Mouse (Mus musculus) heart, adult 9 months (tissue): ENCODE data around the gene Gm1604a.
"Not testable (repeated sequence)": the region's sequence is repeated elsewhere in the genome, so short reads cannot be mapped to it uniquely, and the experiment has no call there.

Experiments used
- DNase-seq, 2 experiments: peaks; one replicate each; pipeline ENCODE4 v3.0.0; 2022; ENCODE audit warnings: low spot score in 2 of 2

Gene Gm1604a

GRCm38 (mm10) chr17:7068997-7069539 is 43.7 kb downstream of the Gm1604a start:
- not testable (repeated sequence) for DNase-seq

- DNase-seq, result not testable (repeated sequence)
These were observed 44.3 kb downstream of the Gm1604a start for GRCm38 (mm10) chr17:7069561-7070240.

DNA sequence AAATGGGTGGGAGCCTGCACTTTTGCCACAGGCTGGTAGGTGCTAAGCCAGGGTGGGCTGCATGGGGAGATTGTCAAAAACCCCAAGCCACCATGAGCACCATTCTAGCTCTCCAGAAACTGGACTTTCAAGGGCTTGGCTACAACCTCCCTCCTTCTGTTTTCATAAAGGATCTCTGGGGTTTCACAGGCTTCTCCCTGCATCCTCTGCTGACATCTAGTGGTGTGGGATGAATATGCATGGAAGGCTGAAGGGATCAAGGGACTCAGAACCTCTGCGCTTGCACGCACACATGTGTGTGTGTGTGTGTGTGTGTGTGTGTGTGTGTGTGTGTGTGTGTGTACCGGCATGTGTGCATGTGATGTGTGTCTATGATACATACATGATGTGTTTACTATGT is 49.1 kb downstream of the Gm1604a start:
- peak; percentile 8 to 17 for DNase-seq

DNA sequence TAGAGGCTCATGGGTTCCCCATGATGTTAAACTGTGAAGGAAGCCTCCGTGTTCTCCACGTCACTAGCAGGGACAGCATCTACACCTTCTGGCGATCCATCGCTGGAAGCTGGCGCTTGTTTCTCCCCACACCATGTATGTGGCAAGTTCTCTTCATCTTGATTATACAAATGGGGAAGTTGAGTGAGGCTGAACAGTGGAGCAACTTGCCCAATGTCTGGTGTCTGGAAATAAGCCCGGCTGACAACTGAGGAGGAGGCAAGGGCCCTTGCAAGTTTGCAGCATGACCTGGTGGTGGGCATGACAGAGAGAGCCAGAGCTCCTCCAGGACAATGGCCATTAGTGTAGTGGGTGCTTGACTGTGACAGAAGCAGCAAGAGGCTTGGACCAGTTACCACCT is 50.2 kb downstream of the Gm1604a start:
- DNase-seq, result not testable (repeated sequence)

GRCm38 (mm10) chr17:7079558-7079957 is 54.2 kb downstream of the Gm1604a start:
- DNase-seq, result peak; percentile 16 to 32

DNA sequence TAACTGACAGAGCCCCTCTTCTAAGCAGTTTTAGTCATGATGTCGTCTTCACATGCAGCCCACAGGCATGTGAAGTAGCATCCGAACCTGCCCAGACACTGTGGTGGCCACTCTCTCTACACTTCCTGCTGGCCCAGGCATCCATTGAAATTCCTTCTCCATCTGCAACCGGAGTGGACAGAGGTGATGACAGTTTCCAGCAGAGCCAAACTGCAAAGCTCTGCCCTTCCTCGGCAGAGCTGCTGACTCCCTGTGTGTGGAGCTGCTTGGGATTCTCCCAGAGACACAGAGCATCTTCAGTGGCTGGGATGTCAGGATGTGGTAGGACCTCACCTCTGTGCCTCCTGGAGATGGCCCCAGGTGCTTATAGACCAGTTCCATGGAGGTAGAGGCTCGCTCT is 59.2 kb downstream of the Gm1604a start:
- not testable (repeated sequence) for DNase-seq

- DNase-seq, result not testable (repeated sequence)
These were observed 60.3 kb downstream of the Gm1604a start for GRCm38 (mm10) chr17:7085469-7086168.

DNA sequence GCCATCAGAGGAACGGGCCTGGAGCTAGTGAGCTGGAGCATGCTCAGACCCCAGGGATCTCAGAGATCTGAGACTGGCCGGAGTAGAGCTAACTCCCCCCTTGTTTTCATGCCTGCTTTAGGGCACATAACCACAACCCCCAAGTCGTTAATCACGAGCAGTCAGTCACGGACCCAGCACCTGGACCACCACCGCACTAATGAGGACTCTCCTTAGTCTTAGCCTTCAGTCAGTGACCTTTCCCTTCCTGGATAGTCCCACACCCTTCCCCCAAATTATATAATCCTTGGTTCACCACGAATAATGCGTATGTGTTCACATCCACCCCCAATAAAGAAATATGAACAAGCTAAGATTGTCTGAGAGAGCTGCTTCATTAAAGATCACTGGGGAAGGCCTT is 61.5 kb downstream of the Gm1604a start:
- DNase-seq, result not testable (repeated sequence)

DNA sequence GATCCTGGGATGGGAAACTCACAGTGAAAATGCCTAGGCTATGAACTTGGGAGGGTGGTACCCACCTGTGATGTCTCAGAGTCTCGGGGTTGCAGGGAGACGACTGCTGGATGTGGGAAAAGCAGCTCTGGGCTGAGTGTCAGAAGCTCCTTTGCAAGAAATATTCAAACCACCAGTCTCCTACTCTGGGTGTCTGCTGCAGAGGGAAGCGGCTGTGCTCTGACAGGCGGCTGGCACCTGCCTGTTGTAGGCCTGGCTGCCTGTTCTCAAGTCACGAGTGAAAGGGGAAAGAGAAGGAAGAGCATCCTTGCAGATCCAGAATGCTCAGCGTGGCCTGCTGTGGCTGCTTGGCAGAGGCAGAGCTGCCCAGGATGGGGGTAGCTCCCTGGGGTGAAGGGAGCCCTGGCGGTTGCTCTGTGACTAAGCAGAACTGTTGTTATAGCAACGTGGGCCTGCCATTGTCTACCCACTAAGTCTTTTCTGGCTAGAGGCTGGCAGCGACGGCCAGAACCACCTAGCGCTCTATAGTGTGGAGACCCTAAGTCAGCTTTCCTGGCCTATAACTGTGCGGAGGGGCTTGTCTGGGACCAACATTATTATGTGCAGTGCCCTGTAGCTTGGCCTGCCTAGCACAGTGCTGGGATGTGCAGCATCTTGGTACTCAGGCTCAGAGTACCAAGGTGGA is 72.6 kb downstream of the Gm1604a start:
- DNase-seq, result not testable (repeated sequence)

DNA sequence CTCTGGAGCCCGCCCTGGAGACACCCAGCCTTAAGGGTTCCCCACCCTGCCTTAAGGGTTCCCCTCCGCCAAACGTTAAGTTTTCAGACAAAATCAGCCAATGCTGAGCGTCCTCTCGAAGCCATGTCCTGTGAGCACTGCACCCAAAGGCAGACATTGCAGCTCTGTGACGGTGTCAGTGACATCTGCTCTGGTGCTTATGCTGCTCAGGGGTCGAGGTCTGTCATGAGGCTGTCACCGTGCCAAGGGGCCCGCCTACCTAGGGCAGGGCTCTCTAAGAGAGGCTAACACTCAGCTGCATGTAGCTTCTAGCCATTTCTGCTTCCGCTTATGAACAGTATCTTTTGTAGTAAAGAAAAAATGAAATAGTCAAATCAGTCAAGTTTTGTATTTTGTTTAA is 73.7 kb downstream of the Gm1604a start:
- not testable (repeated sequence) for DNase-seq

- DNase-seq, result not testable (repeated sequence)
These were observed 77.6 kb downstream of the Gm1604a start for GRCm38 (mm10) chr17:7102945-7103344.

DNA sequence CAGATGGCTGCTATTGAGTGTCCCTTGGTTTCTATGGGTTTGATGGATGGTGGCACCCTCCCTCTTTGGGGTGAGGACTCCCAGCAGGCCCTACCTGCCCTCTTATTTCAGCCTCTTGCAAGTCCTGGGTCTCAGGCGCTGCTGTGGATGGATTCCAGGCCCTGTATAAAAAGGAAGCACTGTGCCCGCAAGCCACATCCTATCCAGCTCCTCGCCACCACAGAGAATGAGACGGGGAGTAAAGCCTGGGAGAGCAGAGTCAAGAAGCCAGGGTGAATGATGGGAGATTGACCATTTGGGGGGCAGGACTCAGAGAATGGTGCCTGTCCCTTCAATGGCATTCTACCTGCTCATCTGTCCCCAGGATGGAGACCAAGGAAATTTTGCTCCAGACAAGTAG is 86.3 kb downstream of the Gm1604a start:
- not testable (repeated sequence) for DNase-seq

GRCm38 (mm10) chr17:7116265-7116664 is 90.9 kb downstream of the Gm1604a start:
- not testable (repeated sequence) for DNase-seq

DNA sequence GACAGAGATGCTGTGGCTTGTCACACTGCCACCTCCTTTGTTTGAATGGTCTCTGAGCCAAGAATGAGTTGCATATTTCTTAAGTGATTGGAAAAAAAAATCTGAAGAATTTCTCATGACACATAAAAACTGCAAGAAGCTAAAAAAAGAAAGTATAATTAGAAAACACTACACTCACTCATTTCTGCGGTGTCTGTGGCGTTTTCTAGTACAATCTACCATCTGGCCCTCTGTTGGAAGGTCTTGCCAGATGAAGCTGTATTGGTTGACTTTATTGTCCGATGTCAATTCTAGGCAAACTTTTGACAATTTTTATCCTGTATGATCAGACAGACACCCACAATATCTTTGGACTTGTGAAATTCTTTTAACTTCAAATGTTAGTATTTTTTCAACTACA is 95.5 kb downstream of the Gm1604a start:
- DNase-seq, result not testable (repeated sequence)

GRCm38 (mm10) chr17:7122554-7122953 is 97.2 kb downstream of the Gm1604a start:
- DNase-seq, result not testable (repeated sequence)

DNA sequence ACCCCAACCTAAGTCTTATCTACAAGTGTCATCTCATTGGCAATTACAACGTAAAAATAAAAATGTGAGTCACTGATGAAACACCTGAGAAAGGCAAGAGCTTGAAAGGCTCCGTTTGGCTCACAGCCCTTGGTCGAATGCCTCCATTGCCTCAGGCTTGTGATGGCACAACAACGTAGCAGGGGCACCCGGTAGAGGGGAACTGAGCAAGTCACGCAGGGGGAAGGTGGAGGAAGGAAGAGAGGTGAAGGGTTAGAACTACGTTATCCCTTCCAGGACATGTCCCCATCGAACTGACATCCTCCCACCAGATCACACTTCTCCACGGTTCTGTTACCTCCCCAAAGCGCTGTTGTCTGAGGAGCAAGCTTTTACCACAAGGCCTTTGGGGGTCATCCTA is 101.1 kb downstream of the Gm1604a start:
- not testable (repeated sequence) for DNase-seq

DNA sequence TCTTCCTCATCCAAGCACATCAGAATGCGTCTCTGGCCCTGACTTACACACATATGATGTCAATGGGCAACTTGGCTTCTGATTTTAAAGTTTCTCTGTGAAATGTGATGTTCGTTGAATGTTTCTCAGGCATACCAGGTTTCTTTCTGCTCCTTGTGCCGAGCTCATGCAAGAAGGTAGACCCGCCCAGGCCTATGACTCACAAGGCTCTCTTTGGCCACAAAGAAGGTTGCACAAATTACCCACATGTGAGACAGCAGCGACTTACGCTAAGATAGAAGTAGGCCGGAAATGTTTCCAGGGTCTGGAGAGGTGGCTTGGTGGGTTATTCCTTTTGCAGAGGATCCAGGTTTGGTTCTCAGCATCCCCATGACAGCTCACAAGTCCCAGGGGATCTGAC is 108.6 kb downstream of the Gm1604a start:
- DNase-seq, result not testable (repeated sequence)

GRCm38 (mm10) chr17:7135277-7135676 is 109.9 kb downstream of the Gm1604a start:
- DNase-seq, result not testable (repeated sequence)
